ENCODE assay signal across 8 mouse cellular contexts in genomic region chr19:45746153-45747020, GRCm38 (mm10). TPM values are rescaled to one million over a fixed set of nuclear protein-coding genes. Genes with fewer than 3 reads are reported as not detected.
A peak's percentile ranks its signal among the peaks of the same experiment; 100 is the strongest.
DNase-seq lines count a peak whose midpoint lies in the region; ATAC-seq and TF ChIP-seq lines count a peak whose summit lies in the region.

No protein-coding gene starts in this region.

- ATAC-seq in erythroid progenitor cell, adult 5-6 weeks (replicated peaks; ENCODE audit: low FRiP score, poor library complexity, severe bottlenecking), result 0 out of 2 replicates have a peak, but pooled peaks have one; percentile 49
- no peak for ATAC-seq in liver, embryonic 15.5 days (ENCODE audit: insufficient read depth)

- intact Hi-C loops in heart, postnatal 10 days (cut with DNase I), result loop anchor here (1.0 to 2.0 kb wide), 2 partner anchors 172 to 526 kb away; no protein-coding TSS in a partner anchor

- peaks cover 6% of the 10 kb centered on the region for H3K36me3 ChIP-seq in ES-E14 (ENCODE audit: control insufficient read depth, insufficient read depth, low read length, poor library complexity, severe bottlenecking)
- peaks cover 15% of the 10 kb centered on the region for H3K36me3 ChIP-seq in liver, embryonic 15.5 days (replicated peaks)

- H3K4me1 ChIP-seq in ES-E14 (ENCODE audit: control insufficient read depth in 2 of 2, insufficient read depth in 2 of 2, low read length in 2 of 2, poor library complexity in 1 of 2), result peaks cover 2 to 24% of the 10 kb centered on the region in 2 experiments; a peak in 2 of 4 replicates
- H3K4me1 ChIP-seq in bone marrow, adult 2 months (ENCODE audit: control insufficient read depth, insufficient read depth, low read length), result peaks cover 6% of the 10 kb centered on the region
- peaks cover 61% of the 10 kb centered on the region for H3K4me1 ChIP-seq in liver, embryonic 15.5 days (replicated peaks)

- H3K9me3 ChIP-seq in ES-E14 (ENCODE audit: control insufficient read depth, insufficient read depth, low read depth, low read length), result no peaks in the 10 kb centered on the region
- no peaks in the 10 kb centered on the region for H3K9me3 ChIP-seq in liver, embryonic 15.5 days (replicated peaks)

- peak; percentile 79 for DNase-seq in ES-E14 (ENCODE audit: low read depth, low spot score)
- DNase-seq in heart, postnatal 10 days, result peak; percentile 78 to 83
- DNase-seq in large intestine, adult 2 months (ENCODE audit: low read depth, low spot score), result peak; percentile 38
- peak; percentile 53 for DNase-seq in retina, postnatal 7 days (ENCODE audit: low read depth, low spot score)
- peak; percentile 86 for DNase-seq in thymus, postnatal 4 days

- WGBS in bone marrow, adult 2 months, result 15% methylated on average over 29 of the region's 29 CpGs
- 21% methylated on average over 29 of the region's 29 CpGs for WGBS in large intestine, adult 2 months
- WGBS in liver, embryonic 15.5 days (ENCODE audit: insufficient replicate concordance), result 10% methylated on average over 29 of the region's 29 CpGs

- peak overlapping the region; percentile 29 for H3K4me2 ChIP-seq in liver, embryonic 15.5 days

- H3K4me3 ChIP-seq in ES-E14 (ENCODE audit: insufficient read depth in 1 of 2, low read depth in 1 of 2, low read length in 2 of 2, poor library complexity in 1 of 2, severe bottlenecking in 1 of 2), result peak overlapping the region; percentile 15 to 25; a peak in 1 of 4 replicates
- H3K4me3 ChIP-seq in bone marrow, adult 2 months (replicated peaks; ENCODE audit: control insufficient read depth, low read depth, low read length), result no peak overlapping the region
- 0 out of 2 replicates have a peak overlapping the region, but pooled peaks have one; percentile 7 for H3K4me3 ChIP-seq in liver, embryonic 15.5 days (replicated peaks)

- H3K9ac ChIP-seq in ES-E14 (ENCODE audit: insufficient read depth, low read depth, low read length, poor library complexity, severe bottlenecking), result no peak overlapping the region
- H3K9ac ChIP-seq in liver, embryonic 15.5 days, result no peak overlapping the region

- TF ChIP-seq POLR2A in bone marrow, adult 2 months (IDR thresholded peaks at IDR 0.05; ENCODE audit: borderline replicate concordance, control insufficient read depth, low read depth, low read length), result no peak

- H3K27ac ChIP-seq in ES-E14 (ENCODE audit: insufficient read depth, low read depth, low read length, poor library complexity, severe bottlenecking), result no peak overlapping the region
- H3K27ac ChIP-seq in bone marrow, adult 2 months (ENCODE audit: control insufficient read depth, insufficient read depth, low read depth, low read length, poor library complexity), result no peak overlapping the region
- H3K27ac ChIP-seq in liver, embryonic 15.5 days (replicated peaks), result no peak overlapping the region

- in situ Hi-C loops in ES-E14 (cut with MboI; ENCODE audit: low sequenced_read_pairs in 2 of 2, unreplicated experiment in 2 of 2), result loop anchor here (5.0 to 10.0 kb wide), 3 partner anchors 172 to 524 kb away; no protein-coding TSS in a partner anchor

- H3K27me3 ChIP-seq in liver, embryonic 15.5 days, result peaks cover 54% of the 10 kb centered on the region

- peak; percentile 92 for TF ChIP-seq CTCF in bone marrow, adult 2 months (IDR thresholded peaks at IDR 0.05; ENCODE audit: control insufficient read depth, insufficient read depth, low read length)

TF ChIP-seq in ES-E14, 5 proteins besides CTCF, POLR2A, EP300 and RAD21:
- no peak for TF ChIP-seq HCFC1 (IDR thresholded peaks at IDR 0.05; ENCODE audit: borderline replicate concordance, insufficient read depth, low read length)
- TF ChIP-seq CHD2 (IDR thresholded peaks at IDR 0.05; ENCODE audit: low read depth, low read length), result no peak
- TF ChIP-seq ZNF384 (IDR thresholded peaks at IDR 0.05; ENCODE audit: low read depth, low read length), result no peak
- TF ChIP-seq MAFK (IDR thresholded peaks at IDR 0.05; ENCODE audit: insufficient read depth, low read depth, low read length), result no peak
- TF ChIP-seq ZC3H11A (IDR thresholded peaks at IDR 0.05; ENCODE audit: borderline replicate concordance, low read depth, low read length), result no peak

RNA-seq across cellular contexts. Expression of gene Npm3, which starts 3.0 kb away (rescaled TPM):
- total RNA-seq in ES-E14 (2012; rRNA removed), result 142 and 166 TPM in 2 replicates
- 44.1 and 56.0 TPM in 2 replicates for polyA plus RNA-seq in bone marrow, adult 2 months (2011; ENCODE audit: insufficient read depth, insufficient read length, low replicate concordance, missing spikeins)
- total RNA-seq in erythroid progenitor cell, adult 5-6 weeks (2015; ENCODE audit: low replicate concordance), result 5.4 and 6.8 TPM in 2 replicates
- total RNA-seq in erythroid progenitor cell, adult 5-6 weeks (2017; ENCODE audit: low replicate concordance), result 1.1 and 16.3 TPM in 2 replicates
- total RNA-seq in heart, postnatal 10 days (2021), result 10 to 100 TPM; 17.7 to 19.7 TPM
- 56.0 and 71.8 TPM in 2 replicates for polyA plus RNA-seq in large intestine, adult 2 months (2012; rRNA removed)
- polyA plus RNA-seq in liver, embryonic 15.5 days (2015; fragmentation: Nextera tagmentation; extraction: Ambion mirVana), result 5.8 and 6.4 TPM in 2 replicates

RNA-seq across cellular contexts. Expression of gene Fgf8, which starts 3.7 kb away (rescaled TPM):
- 1.1 and 1.5 TPM in 2 replicates for total RNA-seq in ES-E14 (2012; rRNA removed)
- not detected in 2 replicates for polyA plus RNA-seq in bone marrow, adult 2 months (2011; ENCODE audit: insufficient read depth, insufficient read length, low replicate concordance, missing spikeins)
- total RNA-seq in erythroid progenitor cell, adult 5-6 weeks (2015; ENCODE audit: low replicate concordance), result not detected in 2 replicates
- total RNA-seq in erythroid progenitor cell, adult 5-6 weeks (2017; ENCODE audit: low replicate concordance), result not detected in 2 replicates
- total RNA-seq in heart, postnatal 10 days (2021), result not detected
- not detected in 2 replicates for polyA plus RNA-seq in large intestine, adult 2 months (2012; rRNA removed)
- polyA plus RNA-seq in liver, embryonic 15.5 days (2015; fragmentation: Nextera tagmentation; extraction: Ambion mirVana), result not detected in 2 replicates

RNA-seq across cellular contexts. Expression of gene Mgea5, which starts 37.2 kb away (rescaled TPM):
- 86.7 and 94.7 TPM in 2 replicates for total RNA-seq in ES-E14 (2012; rRNA removed)
- 51.4 and 80.8 TPM in 2 replicates for polyA plus RNA-seq in bone marrow, adult 2 months (2011; ENCODE audit: insufficient read depth, insufficient read length, low replicate concordance, missing spikeins)
- 106 and 118 TPM in 2 replicates for total RNA-seq in erythroid progenitor cell, adult 5-6 weeks (2015; ENCODE audit: low replicate concordance)
- total RNA-seq in erythroid progenitor cell, adult 5-6 weeks (2017; ENCODE audit: low replicate concordance), result 181 and 220 TPM in 2 replicates
- total RNA-seq in heart, postnatal 10 days (2021), result 10 to 100 TPM; 73.6 to 77.1 TPM
- 14.7 and 21.1 TPM in 2 replicates for polyA plus RNA-seq in large intestine, adult 2 months (2012; rRNA removed)
- polyA plus RNA-seq in liver, embryonic 15.5 days (2015; fragmentation: Nextera tagmentation; extraction: Ambion mirVana), result 16.9 and 20.2 TPM in 2 replicates
